Mouse (Mus musculus) neutrophil, adult 5-6 weeks (primary cell): ENCODE data around the gene Gxylt2. TPM values are rescaled to one million over a fixed set of nuclear protein-coding genes. Genes with fewer than 3 reads are reported as not detected.

Experiments used
- ATAC-seq: fragments of 151-379, 151-347 bp; 2 replicates; pipeline ENCODE4 v1.8.0; 2017; ENCODE audit warnings: mild to moderate bottlenecking, moderate TSS enrichment; ENCODE audit not compliant: insufficient number of reproducible peaks, poor library complexity, low FRiP score, severe bottlenecking; ENCODE audit errors: extremely low read depth
- total RNA-seq: library from RNA; stranded (forward); fragments of 200-1000 nt; gene quantifications from 2 replicates; pipeline ENCODE4 v1.2.3, GENCODE M21; 2017

The Gxylt2 gene
- total RNA-seq: not detected in 2 replicates

DNA sequence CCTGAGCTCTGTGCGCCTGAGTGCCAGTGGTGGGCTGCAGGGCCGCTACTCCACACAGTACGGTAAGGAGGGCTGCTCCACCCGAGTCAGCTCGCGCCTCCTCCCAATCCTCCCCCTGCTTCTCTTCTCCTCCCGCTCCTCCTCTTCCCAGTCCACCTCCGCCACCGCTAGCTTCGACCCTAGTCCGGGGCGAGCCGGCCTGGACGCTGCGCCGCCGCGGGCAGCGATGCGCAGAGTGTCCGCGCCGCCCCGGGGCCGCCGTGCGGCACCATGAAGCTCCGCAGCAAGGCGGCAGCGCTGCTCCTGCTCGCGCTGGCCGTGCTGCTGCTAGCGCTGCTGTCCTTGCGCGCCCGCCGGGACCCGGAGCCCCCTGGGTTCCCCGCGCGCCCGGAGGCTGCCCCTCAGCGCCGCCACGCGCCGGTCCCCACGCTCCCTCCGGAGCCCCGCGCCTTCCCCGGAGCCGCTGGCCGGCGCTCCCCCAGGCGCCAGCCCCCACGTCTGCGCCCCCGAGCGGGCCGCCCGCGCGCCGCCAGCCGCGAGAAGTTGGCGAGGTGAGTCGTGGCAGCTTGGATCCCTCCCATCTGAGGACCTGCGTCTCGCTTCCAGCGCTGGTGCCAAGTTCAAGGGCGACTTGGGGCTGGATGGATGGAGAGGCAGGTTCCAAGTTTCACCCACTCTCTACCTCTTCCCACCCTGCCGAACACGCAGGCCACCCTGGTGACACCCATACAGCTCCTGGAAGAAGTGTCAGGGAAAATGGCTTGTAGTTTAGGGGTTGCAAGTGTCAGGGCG is at the start of gene Gxylt2:
TSS of gene Gxylt2 (plus strand) at position 161 of the 792 bp plus-strand sequence.
- no peak for ATAC-seq

GRCm38 (mm10) chr6:100660395-100660794 is 44.1 kb upstream of the Gxylt2 start:
- ATAC-seq: no peak

GRCm38 (mm10) chr6:100662224-100662623 is 42.3 kb upstream of the Gxylt2 start:
- ATAC-seq: no peak

GRCm38 (mm10) chr6:100667644-100668043 is 36.9 kb upstream of the Gxylt2 start:
- ATAC-seq: no peak

GRCm38 (mm10) chr6:100668858-100669257 is 35.7 kb upstream of the Gxylt2 start:
- ATAC-seq: no peak

DNA sequence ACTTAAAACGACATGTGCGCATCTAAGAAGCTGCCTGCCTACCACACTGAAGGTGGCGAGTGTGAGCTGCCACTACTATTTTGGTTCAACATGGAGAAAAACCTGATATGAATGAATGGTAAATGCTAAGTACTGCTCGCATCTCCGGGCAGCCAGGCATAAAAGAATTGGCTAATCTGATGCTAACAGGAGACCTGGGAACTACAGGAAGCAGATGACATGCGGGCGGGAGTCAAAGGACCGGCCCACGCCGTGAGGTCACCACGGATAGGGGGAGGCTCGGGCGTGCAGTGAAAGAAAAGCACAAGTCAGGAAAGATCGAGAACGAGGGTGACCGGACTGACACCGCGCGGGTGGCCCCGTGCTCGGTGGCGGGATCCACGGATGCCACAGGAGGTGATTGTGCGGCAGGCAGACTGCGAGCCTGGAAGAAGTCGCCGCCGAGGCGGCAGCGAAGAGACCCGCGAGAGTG is 34.1 kb upstream of the Gxylt2 start:
- ATAC-seq: no peak

GRCm38 (mm10) chr6:100670880-100671344 is 33.6 kb upstream of the Gxylt2 start, which contains the start of gene Shq1:
Gene Shq1, minus strand, starts transcription at chr6:100671157.
- ATAC-seq: peak; percentile 98

DNA sequence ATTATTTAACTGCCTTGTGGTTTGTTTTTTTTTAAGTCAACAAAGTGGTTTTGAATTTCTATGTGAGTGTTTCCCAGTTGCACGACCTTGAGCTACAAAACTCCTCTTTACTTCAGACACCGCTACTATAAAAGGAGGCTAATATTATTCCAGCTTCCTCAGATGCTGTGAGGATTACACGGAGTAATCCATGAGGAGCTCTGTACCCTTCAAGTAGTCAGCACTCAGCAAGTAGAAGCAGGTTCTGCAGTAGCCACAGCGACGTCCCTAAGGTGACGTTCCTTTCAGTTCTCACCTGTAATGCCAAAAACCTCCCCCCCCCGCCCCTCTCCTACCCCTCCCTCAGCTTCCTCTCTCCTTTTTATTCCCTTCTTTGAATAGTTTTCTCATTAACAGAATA is 33.1 kb upstream of the Gxylt2 start:
- no peak for ATAC-seq

GRCm38 (mm10) chr6:100674974-100675373 is 29.6 kb upstream of the Gxylt2 start:
- no peak for ATAC-seq

- no peak for ATAC-seq
These were observed 28.1 kb upstream of the Gxylt2 start for GRCm38 (mm10) chr6:100676461-100676860.

GRCm38 (mm10) chr6:100678636-100679035 is 25.9 kb upstream of the Gxylt2 start:
- no peak for ATAC-seq

GRCm38 (mm10) chr6:100686341-100686740 is 18.2 kb upstream of the Gxylt2 start:
- ATAC-seq: no peak

DNA sequence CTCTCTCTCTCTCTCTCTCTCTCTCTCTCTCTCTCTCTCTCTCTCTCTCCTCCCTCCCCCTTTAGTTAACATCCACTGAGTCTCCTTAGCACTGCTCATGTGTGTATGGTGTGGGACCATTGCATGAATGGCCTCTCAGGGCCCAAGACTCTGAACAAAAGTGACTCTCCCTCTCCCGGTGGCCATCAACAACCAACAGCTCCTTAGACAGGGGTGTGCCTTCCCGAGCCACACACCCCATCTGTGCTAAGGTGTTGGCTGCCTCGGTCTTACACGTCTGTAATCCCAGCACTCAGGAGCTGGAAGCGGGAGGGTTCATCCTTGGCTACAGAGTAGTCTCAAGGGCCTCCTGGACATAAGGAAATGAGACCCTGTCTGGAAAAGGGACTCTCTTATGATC is 4.5 kb upstream of the Gxylt2 start:
- no peak for ATAC-seq

GRCm38 (mm10) chr6:100700774-100701173 is 3.8 kb upstream of the Gxylt2 start:
- no peak for ATAC-seq

- ATAC-seq: no peak
These were observed 349 bp upstream of the Gxylt2 start for GRCm38 (mm10) chr6:100704197-100704573.

GRCm38 (mm10) chr6:100705366-100705811 is 855 bp downstream of the Gxylt2 start:
- ATAC-seq: no peak

DNA sequence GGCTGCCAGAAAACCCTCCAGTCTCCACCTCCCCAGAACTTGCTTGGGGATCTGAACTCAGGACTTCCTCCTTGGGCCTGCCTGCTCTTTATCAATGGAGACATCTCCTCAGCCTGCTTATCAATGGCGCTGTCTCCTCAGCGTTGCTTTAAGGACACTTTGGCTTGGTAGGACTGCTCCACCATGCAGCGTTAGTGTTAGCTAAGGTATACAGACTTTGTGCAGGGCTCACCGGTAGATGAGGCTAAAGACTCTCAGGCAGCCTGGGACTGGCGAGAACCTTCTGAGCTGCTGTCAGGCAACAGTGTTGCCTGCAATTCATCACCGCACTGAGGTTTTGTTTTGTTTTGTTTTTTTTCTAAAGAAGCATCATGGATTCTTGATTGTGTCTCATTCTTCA is 2.3 kb downstream of the Gxylt2 start:
- ATAC-seq: no peak

GRCm38 (mm10) chr6:100707557-100707956 is 3.0 kb downstream of the Gxylt2 start:
- no peak for ATAC-seq

GRCm38 (mm10) chr6:100708248-100708647 is 3.7 kb downstream of the Gxylt2 start:
- ATAC-seq: no peak

DNA sequence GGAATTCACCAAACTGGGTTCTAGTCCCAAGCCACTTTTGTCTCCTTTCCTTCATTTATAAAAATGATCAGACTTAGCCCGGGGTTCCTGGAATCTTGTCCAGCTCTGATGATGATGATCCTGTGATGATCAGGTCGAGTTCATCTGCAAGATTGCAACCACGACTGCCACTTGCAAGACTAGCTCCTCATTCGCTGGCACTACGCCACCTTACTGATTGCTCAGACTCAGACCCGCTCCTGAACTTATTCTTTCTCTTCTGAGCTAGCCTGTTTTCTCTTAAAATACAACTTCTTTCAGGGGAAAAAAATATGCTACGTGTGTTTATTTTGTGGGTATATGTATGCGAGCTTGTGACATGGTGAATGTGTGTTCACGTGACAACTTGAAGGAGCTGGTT is 4.5 kb downstream of the Gxylt2 start:
- no peak for ATAC-seq

DNA sequence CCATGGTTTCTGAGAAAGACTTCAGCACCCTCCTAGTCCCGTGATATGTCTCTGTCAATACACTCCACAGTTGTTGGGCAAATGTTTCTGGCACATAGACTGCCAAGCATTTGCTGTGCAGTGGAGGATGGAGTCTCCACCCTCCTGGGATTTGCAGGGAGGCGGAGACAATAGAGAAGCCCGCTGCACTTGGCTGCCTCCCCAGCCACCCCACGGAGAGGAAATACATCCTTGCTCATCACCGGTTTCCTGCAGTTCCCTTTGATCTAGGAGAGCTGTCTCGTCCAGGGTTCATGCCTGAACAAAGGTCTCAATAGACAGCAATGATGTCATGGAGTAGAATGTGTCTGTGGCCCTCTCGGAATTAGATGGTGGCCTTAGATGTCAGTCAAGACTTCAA is 4.9 kb downstream of the Gxylt2 start:
- ATAC-seq: no peak
